Mouse (Mus musculus) bone marrow macrophage, adult 2 months (primary cell): ENCODE measurements around the gene Fam183b.
"Not testable (repeated sequence)": the region's sequence is repeated elsewhere in the genome, so short reads cannot be mapped to it uniquely, and the experiment has no call there.

ENCODE experiments used
- CTCF ChIP-seq: IDR thresholded peaks from 2 replicates; pipeline ENCODE4 v1.5.1; 2012; ENCODE audit warnings: low read depth, mild to moderate bottlenecking, low read length, moderate library complexity
- POLR2A ChIP-seq: IDR thresholded peaks from 2 replicates; pipeline ENCODE4 v1.6.1; 2012; ENCODE audit warnings: mild to moderate bottlenecking, low read depth, low read length, borderline replicate concordance

GRCm38 (mm10) chr11:58814700-58815099 lies 12.9 kb upstream of the Fam183b start, which contains the start of gene Olfr313:
- TF ChIP-seq POLR2A, CTCF: not testable (repeated sequence)
